Mouse (Mus musculus): ENCODE data around the gene Cfap97.
"Not testable (repeated sequence)": the region's sequence is repeated elsewhere in the genome, so short reads cannot be mapped to it uniquely, and the experiment has no call there.

The Cfap97 gene
- long read RNA-seq, experiment 1, full-length matches to known transcripts, result 3 of 10 reads
- long read RNA-seq, experiment 1, partial matches to known transcripts, result 5 of 10 reads
- long read RNA-seq, experiment 1, other reads (novel, unspliced or antisense), result 2 of 10 reads
- long read RNA-seq, experiment 2, full-length matches to known transcripts, result 5 of 25 reads
- long read RNA-seq, experiment 2, partial matches to known transcripts, result 18 of 25 reads
- long read RNA-seq, experiment 2, other reads (novel, unspliced or antisense), result 2 of 25 reads

GRCm38 (mm10) chr8:46151202-46152062 is at the start of gene Cfap97:
TSS of gene Cfap97 (plus strand) at chr8:46151771.
- intact Hi-C loops (cut with DNase I), result no loop called here

GRCm38 (mm10) chr8:46103434-46103833 is 48.1 kb upstream of the Cfap97 start:
- intact Hi-C loops (cut with DNase I), result no loop called here

- intact Hi-C loops (cut with DNase I), result no loop called here
These were observed 43.9 kb upstream of the Cfap97 start for GRCm38 (mm10) chr8:46107690-46108089.

- intact Hi-C loops (cut with DNase I), result not testable (repeated sequence)
These were observed 38.0 kb upstream of the Cfap97 start for GRCm38 (mm10) chr8:46113421-46114170.

GRCm38 (mm10) chr8:46117172-46117571 is 34.4 kb upstream of the Cfap97 start:
- intact Hi-C loops (cut with DNase I), result no loop called here

GRCm38 (mm10) chr8:46119176-46119575 is 32.4 kb upstream of the Cfap97 start:
- intact Hi-C loops (cut with DNase I), result no loop called here

- intact Hi-C loops (cut with DNase I), result no loop called here
These were observed 29.1 kb upstream of the Cfap97 start for GRCm38 (mm10) chr8:46122498-46122897.

GRCm38 (mm10) chr8:46130426-46130825 is 21.1 kb upstream of the Cfap97 start:
- intact Hi-C loops (cut with DNase I), result no loop called here

- intact Hi-C loops (cut with DNase I), result not testable (repeated sequence)
These were observed 16.0 kb upstream of the Cfap97 start for GRCm38 (mm10) chr8:46135546-46135945.

GRCm38 (mm10) chr8:46137336-46137735 is 14.2 kb upstream of the Cfap97 start:
- intact Hi-C loops (cut with DNase I), result no loop called here

GRCm38 (mm10) chr8:46137843-46138596 is 13.6 kb upstream of the Cfap97 start:
- intact Hi-C loops (cut with DNase I), result no loop called here

GRCm38 (mm10) chr8:46140376-46141120 is 11.0 kb upstream of the Cfap97 start:
- intact Hi-C loops (cut with DNase I), result no loop called here

- intact Hi-C loops (cut with DNase I), result no loop called here
These were observed 9.9 kb upstream of the Cfap97 start for GRCm38 (mm10) chr8:46141688-46142087.

GRCm38 (mm10) chr8:46142498-46143081 is 9.0 kb upstream of the Cfap97 start:
- intact Hi-C loops (cut with DNase I), result no loop called here

GRCm38 (mm10) chr8:46143470-46143869 is 8.1 kb upstream of the Cfap97 start:
- intact Hi-C loops (cut with DNase I), result no loop called here

- intact Hi-C loops (cut with DNase I), result no loop called here
These were observed 7.6 kb upstream of the Cfap97 start for GRCm38 (mm10) chr8:46143924-46144323.

GRCm38 (mm10) chr8:46146173-46146572 is 5.4 kb upstream of the Cfap97 start:
- intact Hi-C loops (cut with DNase I), result no loop called here

GRCm38 (mm10) chr8:46149306-46149705 is 2.3 kb upstream of the Cfap97 start:
- intact Hi-C loops (cut with DNase I), result no loop called here

- intact Hi-C loops (cut with DNase I), result no loop called here
These were observed 1.8 kb upstream of the Cfap97 start for GRCm38 (mm10) chr8:46149782-46150181.

Data from adrenal gland (tissue).